Mouse (Mus musculus) frontal cortex, postnatal 36 days (tissue): ENCODE results near the gene Grm2.
"Not testable (repeated sequence)": the region's sequence is repeated elsewhere in the genome, so short reads cannot be mapped to it uniquely, and the experiment has no call there.

ENCODE experiments used
- DNase-seq, 2 experiments: peaks; one replicate each; pipeline ENCODE4 v3.0.0; 2022; ENCODE audit warnings: low spot score in 2 of 2

Grm2 gene

DNA sequence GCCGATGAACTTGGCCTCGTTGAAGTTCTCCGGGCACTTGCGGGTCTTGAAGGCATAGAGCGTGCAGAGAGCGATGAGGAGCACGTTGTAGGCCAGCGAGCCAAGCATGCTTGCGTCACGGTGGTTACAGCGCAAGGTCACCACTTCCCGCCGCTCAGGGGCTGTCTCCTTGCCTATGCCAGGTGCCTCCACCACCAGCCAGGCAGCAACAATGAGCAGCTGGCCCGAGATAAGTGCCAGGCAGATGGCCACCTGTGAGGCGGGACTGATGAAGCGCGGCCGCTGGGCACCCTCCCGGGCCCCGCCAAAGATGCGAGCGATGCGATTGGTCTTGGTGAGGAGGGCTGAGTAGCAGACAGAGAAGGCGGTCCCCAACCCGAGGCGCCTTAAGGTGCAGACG is 8.7 kb downstream of the Grm2 start:
- DNase-seq: no peak

DNA sequence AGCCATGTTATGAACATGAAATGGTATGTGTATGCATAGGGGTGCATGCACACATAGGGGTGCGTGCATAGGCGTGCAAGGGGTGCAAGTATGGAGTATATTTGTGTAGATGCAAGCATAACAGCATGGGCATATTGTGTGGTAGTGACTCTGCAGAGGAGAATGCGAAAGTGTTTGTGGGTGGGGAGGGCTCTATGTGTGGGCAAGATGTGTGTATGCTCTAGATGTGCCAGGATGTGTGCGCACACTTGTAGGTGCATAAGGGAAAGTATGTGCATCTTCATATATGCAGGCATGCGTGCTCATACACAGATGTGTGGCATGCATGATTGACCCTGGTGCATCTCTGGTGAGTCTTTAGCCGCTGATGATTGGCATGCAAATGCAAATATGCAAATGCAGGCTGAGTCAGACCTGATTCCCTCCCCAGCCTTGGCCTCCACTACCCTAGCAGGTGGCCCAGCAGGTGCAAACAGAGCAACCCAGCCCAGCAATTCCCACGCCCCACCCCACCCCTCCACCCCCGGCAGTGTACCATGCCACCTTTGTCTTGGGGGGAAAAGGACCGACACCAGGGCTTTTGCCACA is 10.1 kb downstream of the Grm2 start:
- DNase-seq: no peak

DNA sequence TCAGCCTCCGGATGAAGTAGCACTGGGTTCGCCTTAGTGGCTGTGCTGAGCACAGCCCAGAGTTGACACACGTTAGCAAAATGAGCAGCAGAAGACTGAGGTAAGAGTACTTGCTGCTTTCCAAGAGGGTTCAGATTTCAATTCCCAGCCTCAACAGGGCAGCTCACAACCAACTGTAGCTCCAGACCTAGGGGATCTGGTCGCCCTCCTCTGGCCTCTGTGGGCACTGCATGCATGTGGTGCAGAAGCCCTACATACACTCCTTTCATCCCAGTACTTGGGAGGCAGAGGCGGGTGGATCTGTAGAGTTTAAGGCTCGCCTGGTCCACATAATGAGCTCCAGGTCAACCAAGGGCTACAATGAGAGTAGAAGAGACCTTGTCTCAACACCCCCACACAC is 12.1 kb downstream of the Grm2 start:
- DNase-seq: no peak

DNA sequence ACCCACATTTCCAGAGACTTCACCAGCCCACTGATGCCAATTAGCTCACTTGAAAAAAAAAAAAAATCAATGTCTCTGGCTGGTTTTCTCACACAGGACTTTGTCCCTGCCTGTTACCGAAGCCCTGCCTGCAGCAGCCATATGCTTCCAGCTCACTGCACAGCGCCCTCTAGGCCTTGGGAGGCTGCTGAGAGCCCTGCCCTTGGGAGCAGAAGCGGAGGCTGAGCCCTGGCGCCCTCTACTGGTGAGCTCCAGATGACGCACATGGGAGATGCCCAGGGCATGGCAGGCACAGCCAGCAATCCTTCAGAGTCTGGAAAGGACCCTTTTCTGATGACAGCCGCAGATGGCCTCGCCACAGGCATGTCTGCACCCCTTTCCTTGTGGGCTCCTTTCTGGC is 12.8 kb downstream of the Grm2 start:
- peak; percentile 71 to 83 for DNase-seq

DNA sequence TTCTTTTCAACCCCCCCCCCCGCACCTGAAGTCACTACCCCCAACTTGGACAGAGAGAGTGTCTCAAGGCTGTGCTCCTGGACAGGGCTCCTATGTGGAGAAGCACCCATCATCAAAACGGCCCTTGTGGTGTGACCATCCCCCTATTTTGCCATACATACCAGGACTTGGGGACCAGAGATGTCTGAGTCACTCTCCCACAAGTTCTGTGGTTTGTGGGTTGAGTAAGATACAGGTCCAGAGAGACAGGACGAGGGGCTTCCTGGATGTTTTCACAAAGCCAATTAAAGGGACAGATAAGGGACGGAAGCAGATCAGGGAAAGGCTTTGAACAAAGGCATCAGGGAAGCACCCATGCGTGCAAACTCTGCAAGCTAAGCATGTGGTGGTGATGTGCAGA is 14.5 kb downstream of the Grm2 start:
- DNase-seq: no peak

DNA sequence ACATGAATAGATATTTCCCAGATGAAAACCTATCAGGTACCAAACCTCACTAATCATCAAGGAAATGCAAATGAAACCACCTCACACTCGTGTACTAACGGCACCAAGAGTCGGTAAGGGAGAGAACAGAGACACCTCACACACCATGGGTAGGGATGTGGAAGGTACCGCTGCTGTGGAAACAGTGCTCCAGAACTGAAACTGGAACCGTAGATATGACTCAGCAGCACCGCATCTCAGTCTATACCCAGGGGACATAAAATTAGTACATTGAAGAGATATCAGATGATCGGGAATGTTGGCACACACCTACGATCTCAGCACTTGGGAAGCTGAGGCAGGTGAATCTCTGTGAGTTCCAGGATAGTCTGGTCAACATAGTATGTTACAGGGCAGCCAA is 17.7 kb downstream of the Grm2 start:
- no peak for DNase-seq

DNA sequence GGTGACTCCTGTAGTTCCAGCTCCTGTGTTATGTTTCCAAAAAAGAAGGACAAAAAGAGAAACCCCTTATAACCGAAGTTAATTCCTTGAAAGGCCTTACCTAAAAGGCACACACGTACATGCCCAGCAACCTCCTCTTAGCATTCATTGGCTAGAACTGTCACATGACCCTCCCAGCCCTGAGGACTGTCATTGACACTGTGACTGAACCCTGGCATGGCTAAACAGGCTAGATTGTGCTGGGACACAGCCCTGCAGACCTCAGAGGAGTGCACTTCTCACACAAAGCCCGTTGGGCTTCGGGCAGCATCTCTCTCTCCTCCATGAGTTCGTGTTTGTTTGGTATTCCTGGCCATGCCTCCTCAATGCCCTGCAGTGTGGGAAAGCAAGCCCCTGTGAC is 23.7 kb downstream of the Grm2 start:
- no peak for DNase-seq

DNA sequence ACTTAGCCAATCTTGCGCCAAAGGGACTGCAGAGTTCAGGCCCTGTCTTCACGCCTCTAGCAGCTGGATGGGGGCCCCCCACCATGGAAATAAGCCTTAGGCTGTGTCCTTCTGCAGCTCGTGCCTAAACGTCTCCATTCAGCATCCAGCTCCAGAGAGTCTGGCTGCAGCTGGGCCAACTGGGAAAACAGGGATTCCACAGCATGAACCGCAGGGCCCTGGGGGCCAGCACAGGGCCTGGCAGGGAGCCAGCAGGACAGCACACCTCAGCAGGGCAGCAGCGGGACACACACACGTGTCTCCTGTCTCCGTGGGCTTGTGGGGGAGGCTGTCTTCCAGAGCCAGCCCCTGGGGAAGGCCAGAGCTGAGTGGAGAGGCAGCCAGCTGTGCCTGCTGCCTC is 28.1 kb downstream of the Grm2 start:
- not testable (repeated sequence) for DNase-seq

DNA sequence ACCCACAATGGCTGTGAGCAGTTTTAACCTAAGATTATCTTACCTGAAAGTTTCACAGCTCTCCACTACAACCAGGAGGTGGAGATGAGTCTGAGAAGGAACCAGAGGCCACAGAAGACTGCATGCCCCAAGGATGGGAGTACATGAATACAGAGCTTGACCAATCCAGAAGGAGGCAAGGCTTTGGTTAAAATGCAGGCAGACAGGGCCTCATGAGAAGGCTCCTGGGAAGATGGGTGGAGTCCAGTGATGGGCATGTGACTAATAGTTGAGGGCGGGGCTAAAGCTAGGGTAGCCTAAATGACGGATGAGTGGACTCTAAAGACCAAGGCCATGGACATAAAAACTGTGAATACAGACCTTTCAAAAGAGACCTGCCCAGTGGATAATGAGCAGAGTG is 29.6 kb downstream of the Grm2 start, which contains the start of gene Iqcf6:
TSS of gene Iqcf6 (plus strand) at position 301 of the 400 bp plus-strand sequence.
- no peak for DNase-seq

DNA sequence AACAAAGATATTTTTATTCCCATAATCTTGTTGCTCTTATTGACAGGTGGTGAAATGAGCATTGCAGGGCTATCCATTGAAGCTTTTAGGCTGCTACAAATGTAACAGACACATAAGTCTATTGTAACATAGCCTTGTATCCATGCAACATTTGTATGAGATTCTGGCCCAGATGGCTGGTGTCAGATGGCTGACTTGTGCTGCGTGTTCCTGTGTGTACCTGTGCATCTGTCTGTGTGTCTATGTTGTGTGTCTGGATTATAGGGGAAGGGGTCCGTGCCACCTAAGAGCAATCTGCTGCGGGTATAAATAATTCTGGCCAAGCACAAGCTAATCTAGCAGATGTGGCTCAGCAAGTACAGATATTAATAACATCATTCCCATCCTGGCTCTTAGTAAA is 38.4 kb downstream of the Grm2 start:
- no peak for DNase-seq

DNA sequence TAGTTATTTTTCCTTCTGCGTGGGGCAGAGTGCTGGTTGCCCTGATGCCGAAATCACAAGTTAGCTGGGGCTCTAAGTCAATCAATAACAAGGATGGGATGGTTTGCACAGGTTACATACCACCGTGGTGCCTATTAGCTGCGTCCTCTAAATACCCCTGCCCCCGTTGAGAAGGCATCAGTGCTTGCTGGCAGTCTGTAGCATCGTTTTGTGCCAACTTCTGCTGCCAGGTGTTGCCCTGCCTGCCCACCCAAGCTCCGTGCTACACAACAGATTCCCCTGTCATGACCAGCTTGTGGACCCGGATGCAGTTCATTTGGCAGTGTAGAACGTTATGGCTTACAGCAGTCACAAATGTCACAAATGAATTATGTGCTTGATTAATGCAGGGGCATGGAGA is 39.6 kb downstream of the Grm2 start:
- no peak for DNase-seq

DNA sequence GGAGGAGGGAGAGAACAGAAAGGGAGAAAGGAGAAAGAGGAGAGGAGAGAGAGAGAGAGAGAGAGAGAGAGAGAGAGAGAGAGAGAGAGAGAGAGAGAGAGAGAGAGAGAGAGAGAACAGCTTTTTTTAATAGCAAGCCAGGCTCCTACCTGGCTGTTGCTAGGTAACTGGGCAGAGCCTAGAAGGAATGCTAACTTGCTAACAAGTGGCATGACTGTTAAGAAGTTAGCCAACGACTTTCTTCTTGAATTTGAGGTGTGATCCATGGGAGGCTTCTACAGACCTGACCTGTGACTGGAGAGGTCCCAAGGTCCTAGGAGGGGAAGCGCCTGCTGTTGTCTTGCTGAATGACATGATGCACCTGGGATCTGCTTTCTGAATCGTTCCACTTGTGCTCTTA is 41.3 kb downstream of the Grm2 start:
- DNase-seq: no peak

DNA sequence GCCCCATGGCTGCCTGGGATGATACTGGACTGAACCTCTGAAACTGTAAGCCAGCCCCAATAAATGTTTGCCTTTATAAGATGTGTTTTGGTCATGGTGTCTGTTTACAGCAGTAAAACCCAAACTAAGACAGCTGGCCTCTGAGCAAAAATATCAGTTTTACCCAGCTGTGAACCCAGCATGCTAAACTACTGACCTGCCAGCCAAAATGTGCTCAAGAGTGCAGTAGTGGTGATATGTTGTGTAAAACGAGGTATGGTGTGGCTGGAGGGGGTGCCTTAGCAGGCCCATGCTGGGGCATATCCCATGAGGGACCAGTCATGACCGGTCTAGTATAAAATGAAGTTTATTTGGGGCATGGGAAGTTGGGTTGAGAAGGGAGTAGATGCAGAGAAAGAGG is 41.9 kb downstream of the Grm2 start:
- no peak for DNase-seq

DNA sequence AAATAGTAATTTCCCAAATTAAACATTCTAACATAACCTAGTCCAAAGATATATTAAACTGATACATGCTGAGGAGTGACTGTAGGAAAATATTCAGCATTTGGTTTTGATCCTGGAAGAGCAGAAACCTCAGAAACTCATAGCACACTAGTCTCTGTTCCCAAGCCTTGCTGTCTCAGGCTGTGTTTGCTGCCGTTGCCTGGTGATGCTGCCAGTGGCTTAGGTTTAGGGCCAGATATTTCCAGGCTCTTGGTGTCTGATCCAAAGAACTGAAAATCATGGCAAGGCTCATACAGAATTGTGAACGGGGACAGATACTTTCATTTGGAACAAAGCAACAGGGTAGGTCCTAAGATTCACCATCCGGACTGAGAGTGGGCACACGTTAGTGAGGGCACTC is 45.2 kb downstream of the Grm2 start:
- DNase-seq: no peak

DNA sequence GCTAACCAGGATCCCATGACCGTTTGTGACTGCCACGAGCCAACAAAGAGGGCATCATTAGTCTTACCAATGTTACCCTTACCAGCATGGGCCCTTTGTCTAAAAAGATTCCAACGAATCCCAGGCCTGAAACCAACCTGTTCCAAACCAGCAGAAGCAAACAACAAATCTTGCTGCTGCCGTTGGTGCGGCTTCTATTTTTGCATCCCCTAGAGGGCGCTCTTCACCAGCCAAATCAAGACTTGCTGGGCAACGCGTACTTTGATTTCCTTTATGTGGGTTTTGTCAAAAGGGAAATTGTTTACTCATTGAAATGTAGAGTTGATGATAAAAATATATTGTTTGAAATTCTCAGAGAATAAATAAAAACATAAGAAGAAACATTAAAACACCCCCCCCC is 55.3 kb downstream of the Grm2 start:
- peak; percentile 37 to 71 for DNase-seq

DNA sequence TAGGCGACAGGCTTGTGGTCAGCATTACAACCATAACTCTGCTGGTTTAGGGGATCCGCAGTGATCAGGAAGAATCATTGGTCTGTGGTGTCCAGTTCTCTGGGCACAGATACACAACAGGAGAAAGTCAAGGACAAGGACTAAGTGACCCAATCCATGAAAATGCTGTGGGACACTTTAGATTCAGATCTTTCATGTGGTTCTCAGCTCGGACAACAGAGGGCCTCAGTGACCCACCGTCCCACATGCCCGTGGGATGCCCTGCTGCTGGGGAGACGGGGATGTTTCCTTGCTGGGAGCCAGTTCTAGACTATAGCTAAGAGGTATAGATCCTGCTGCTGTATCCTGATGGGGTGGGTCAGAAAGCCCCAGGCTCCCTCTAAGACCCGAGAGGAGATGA is 57.4 kb downstream of the Grm2 start:
- DNase-seq: no peak

DNA sequence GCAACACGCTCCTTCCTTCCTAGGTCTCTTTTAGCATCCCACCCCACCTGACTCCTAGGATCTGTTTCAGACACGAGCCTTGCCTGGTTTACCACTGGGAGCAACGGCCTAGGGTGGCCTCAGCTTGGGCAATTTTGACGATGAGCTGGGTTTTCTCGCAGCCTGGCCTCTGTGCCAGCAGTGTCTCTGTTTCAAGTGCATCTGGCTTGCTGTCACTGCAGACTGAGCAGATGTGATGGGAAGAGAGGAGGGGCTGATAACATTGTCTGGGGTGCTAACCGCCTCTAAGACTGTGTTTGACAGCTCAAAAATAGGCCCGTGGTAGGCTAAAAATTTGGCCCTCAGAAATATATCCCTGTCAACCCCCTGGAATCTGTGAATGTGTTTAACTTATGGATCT is 60.0 kb downstream of the Grm2 start:
- peak; percentile 50 to 84 for DNase-seq

DNA sequence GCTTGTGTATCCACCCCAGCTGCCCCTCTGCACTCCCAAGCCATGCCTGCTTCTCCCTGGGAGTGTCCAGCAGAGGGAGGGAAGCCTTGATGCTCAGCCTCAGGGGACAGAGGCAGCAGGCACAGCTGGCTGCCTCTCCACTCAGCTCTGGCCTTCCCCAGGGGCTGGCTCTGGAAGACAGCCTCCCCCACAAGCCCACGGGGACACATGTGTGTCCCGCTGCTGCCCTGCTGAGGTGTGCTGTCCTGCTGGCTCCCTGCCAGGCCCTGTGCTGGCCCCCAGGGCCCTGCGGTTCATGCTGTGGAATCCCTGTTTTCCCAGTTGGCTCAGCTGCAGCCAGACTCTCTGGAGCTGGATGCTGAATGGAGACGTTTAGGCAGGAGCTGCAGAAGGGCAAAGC is 60.5 kb downstream of the Grm2 start:
- not testable (repeated sequence) for DNase-seq
